Mouse (Mus musculus) G1E (cell line): ENCODE results near the gene Pdcd10. TPM values are rescaled to one million over a fixed set of nuclear protein-coding genes. Genes with fewer than 3 reads are reported as not detected.

Experiments used
- ATAC-seq: 2 replicates; pipeline ENCODE4 v1.8.0; 2016; ENCODE audit warnings: mild to moderate bottlenecking; ENCODE audit not compliant: insufficient number of reproducible peaks, poor library complexity, low FRiP score, severe bottlenecking; ENCODE audit errors: extremely low read depth
- DNase-seq: peaks from one replicate; pipeline ENCODE4 v3.0.0; 2012; ENCODE audit warnings: low spot score
- H3K27me3 ChIP-seq: 2 replicates; pipeline ENCODE4 v1.6.1; 2012; ENCODE audit warnings: mild to moderate bottlenecking, low read length, inconsistent platforms; ENCODE audit not compliant: insufficient read depth
- H3K36me3 ChIP-seq: replicated peaks from 2 replicates; pipeline ENCODE3; 2012; ENCODE audit warnings: mild to moderate bottlenecking, inconsistent platforms
- H3K4me1 ChIP-seq: 2 replicates; pipeline ENCODE4 v1.6.1; 2012; ENCODE audit warnings: low read depth, low read length, inconsistent platforms, mixed read lengths; ENCODE audit not compliant: insufficient read depth
- H3K4me3 ChIP-seq: 2 replicates; pipeline ENCODE4 v1.5.1; 2012; ENCODE audit warnings: low read depth, mild to moderate bottlenecking, inconsistent platforms, low read length, moderate library complexity, mixed read lengths
- H3K9me3 ChIP-seq: replicated peaks from 2 replicates; pipeline ENCODE4 v1.6.1; 2012; ENCODE audit warnings: inconsistent platforms
- CTCF ChIP-seq: IDR thresholded peaks from 2 replicates; pipeline ENCODE4 v1.5.1; 2012; ENCODE audit warnings: low read depth, low read length, inconsistent platforms, mixed read lengths
- GATA1 ChIP-seq: IDR thresholded peaks from 2 replicates; pipeline ENCODE4 v1.6.1; 2012; ENCODE audit warnings: borderline replicate concordance, low read length, inconsistent platforms, mixed read lengths
- GATA2 ChIP-seq: IDR thresholded peaks from 2 replicates; pipeline ENCODE4 v1.6.1; 2012; ENCODE audit warnings: low read depth, low read length, inconsistent platforms, borderline replicate concordance
- POLR2AphosphoS5 ChIP-seq: IDR thresholded peaks from 2 replicates; pipeline ENCODE4 v1.6.1; 2012; ENCODE audit warnings: low read depth, low read length, inconsistent platforms; ENCODE audit not compliant: insufficient replicate concordance
- TAL1 ChIP-seq: conservative IDR thresholded peaks from 2 replicates; pipeline ENCODE4 v1.6.1; 2012; ENCODE audit warnings: low read depth, low read length, inconsistent platforms, mixed read lengths
- polyA plus RNA-seq: library from polyadenylated mRNA; stranded (reverse); fragments of >175 nt; gene quantifications from 2 replicates; pipeline ENCODE4 v1.2.3, GENCODE M21; 2012
- total RNA-seq, 2 experiments: library from RNA; stranded (forward) in 1 of 2; stranded (reverse) in 1 of 2; fragments of 200-1000 nt in 1 of 2; fragments of >200 nt in 1 of 2; fragmentation: Nextera tagmentation in 1 of 2; gene quantifications; 2 replicates each; pipeline ENCODE4 v1.2.3; 2014 to 2017

Pdcd10 gene
- total and polyA plus RNA-seq, 3 experiments = 3.6 to 114 (median 29.2) TPM

- H3K36me3 ChIP-seq = peaks cover 30% of the 10 kb centered on the region
- TF ChIP-seq POLR2AphosphoS5 = no peak
- no peak for TF ChIP-seq TAL1
- TF ChIP-seq CTCF = no peak
- no peak for TF ChIP-seq GATA2
- TF ChIP-seq GATA1 = no peak
- no peak for ATAC-seq
Measured at GRCm38 (mm10) chr3:75531074-75531473, 25.6 kb downstream of the Pdcd10 start.

GRCm38 (mm10) chr3:75522527-75522926 lies 34.1 kb downstream of the Pdcd10 start:
- H3K36me3 ChIP-seq = peaks cover 58% of the 10 kb centered on the region
- H3K4me1 ChIP-seq = no peaks in the 10 kb centered on the region
- H3K4me3 ChIP-seq = no peak overlapping the region
- ATAC-seq = no peak
- no peaks in the 10 kb centered on the region for H3K27me3 ChIP-seq
- no peak for DNase-seq
- H3K9me3 ChIP-seq = no peaks in the 10 kb centered on the region
- TF ChIP-seq CTCF (no peak), POLR2AphosphoS5 (no peak), TAL1 (no peak), GATA1 (no peak), GATA2 (no peak)

More at GRCm38 (mm10) chr3:75531074-75531473, 25.6 kb downstream of the Pdcd10 start:
- DNase-seq = no peak
- Histone ChIP-seq H3K27me3 (no peaks in the 10 kb centered on the region), H3K4me1 (peaks cover 6% of the 10 kb centered on the region; the same call in 1 of the 2 replicates), H3K4me3 (no peak overlapping the region), H3K9me3 (no peaks in the 10 kb centered on the region)

DNA sequence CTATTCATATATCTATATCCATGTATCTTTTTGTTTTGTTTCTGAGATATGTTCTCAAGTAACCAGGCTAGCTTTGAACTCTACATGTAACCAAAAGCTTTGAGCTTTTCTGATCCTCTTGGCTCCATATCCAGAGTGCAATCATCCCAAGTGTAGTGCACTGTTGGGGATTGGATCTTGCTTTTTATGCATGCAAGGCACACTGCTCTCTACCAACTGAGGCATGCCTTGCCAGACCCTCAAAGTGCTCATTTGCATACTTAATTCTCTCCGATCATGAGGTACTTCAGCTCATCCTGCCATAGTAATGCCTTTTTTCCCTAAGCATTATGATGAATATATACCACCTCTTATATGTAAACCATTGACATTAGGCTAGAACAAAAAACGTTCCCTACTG lies 35.3 kb downstream of the Pdcd10 start:
- no peak for DNase-seq
- ATAC-seq = no peak
- no peak for TF ChIP-seq TAL1
- no peak for TF ChIP-seq GATA1
- no peak for TF ChIP-seq CTCF
- no peak for TF ChIP-seq GATA2
- TF ChIP-seq POLR2AphosphoS5 = no peak
- no peak overlapping the region for H3K4me3 ChIP-seq
- no peaks in the 10 kb centered on the region for H3K27me3 ChIP-seq
- H3K36me3 ChIP-seq = peaks cover 49% of the 10 kb centered on the region
- H3K9me3 ChIP-seq = no peaks in the 10 kb centered on the region
- H3K4me1 ChIP-seq = no peaks in the 10 kb centered on the region

DNA sequence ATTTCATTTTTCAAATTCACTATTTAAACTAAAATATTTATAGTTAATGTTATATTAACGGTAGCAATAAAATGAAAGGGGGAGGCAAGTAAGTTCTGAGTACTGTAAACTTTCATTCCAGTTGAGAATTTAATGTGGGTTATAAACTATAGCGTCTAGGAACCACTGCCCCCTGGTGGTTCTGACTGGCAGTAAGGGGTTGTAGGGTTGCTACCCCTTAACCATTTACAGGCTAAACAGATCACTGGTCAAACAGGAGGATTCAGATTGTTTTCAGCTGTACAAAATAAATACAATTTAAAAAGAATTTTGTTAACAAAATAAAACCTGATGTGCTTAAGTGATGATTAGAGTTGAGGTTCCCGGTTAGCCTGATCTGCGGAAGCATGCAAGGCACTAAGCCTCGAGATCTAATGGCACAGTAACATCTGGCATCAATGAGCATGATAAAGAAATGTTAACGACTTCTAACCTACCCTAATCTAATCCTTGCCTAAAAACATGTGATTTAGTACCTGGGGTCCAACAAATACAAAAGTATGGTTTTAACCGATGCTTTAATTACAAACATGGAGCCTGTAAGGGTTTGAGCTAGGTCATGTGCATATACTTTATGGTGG lies 38.9 kb downstream of the Pdcd10 start:
- no peak for TF ChIP-seq GATA2
- TF ChIP-seq POLR2AphosphoS5 = no peak
- TF ChIP-seq CTCF = 0 out of 2 replicates have a peak, but pooled peaks have one; percentile 43
- no peak for TF ChIP-seq TAL1
- no peaks in the 10 kb centered on the region for H3K27me3 ChIP-seq
- peaks cover 46% of the 10 kb centered on the region for H3K36me3 ChIP-seq
- H3K9me3 ChIP-seq = no peaks in the 10 kb centered on the region
- no peaks in the 10 kb centered on the region for H3K4me1 ChIP-seq
- H3K4me3 ChIP-seq = no peak overlapping the region
- ATAC-seq (peak; percentile 76), DNase-seq (no peak)

DNA sequence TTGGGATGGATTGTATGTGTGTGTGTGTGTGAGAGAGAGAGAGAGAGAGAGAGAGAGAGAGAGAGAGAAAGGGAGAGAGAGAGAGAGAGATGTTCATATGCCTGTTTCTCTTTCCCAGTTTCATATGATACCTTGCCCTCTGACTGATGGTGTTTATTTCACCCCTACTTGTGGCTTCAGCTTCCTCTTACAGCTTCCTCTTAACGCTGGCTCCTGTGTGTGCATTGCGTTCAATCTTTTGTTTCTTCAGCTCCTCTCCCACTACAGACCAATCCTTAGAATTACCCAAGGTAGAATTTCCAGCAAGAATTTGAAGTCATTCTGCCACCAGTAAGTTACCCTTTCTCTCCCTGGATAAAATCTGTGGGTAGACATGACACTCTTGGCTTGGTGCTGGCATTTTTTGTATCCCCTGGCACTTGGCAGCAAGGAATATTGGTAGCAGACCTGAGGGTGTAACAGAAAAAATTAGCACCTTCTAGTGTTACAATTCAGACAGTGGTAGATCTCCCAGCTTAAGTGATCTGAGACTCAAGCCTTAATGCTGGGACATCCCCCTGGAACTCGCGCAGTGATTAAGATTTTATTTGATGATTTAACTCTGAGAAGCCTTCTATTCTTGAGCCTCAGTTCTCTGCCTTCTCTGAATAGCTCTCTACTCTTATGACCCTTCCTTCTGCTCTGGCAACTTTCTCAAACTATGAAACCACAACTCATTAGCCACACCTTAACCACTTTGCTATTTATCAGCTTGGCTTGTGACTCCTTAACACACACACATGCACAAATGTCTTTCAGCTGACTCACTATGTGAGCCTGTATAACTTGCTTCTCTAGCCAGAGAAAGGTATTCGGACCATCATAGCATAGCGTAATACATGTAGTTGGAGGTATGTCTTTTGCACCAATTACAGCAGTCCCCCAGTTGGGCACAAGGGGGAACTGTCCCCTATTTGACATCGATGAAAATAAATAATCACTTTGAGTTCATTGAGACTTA lies 57.4 kb downstream of the Pdcd10 start:
- TF ChIP-seq CTCF (no peak), GATA1 (no peak), GATA2 (no peak), TAL1 (no peak), POLR2AphosphoS5 (no peak)
- Histone ChIP-seq H3K36me3 (no peaks in the 10 kb centered on the region), H3K9me3 (no peaks in the 10 kb centered on the region), H3K27me3 (no peaks in the 10 kb centered on the region), H3K4me3 (no peak overlapping the region), H3K4me1 (no peaks in the 10 kb centered on the region)
- DNase-seq (no peak), ATAC-seq (no peak)

DNA sequence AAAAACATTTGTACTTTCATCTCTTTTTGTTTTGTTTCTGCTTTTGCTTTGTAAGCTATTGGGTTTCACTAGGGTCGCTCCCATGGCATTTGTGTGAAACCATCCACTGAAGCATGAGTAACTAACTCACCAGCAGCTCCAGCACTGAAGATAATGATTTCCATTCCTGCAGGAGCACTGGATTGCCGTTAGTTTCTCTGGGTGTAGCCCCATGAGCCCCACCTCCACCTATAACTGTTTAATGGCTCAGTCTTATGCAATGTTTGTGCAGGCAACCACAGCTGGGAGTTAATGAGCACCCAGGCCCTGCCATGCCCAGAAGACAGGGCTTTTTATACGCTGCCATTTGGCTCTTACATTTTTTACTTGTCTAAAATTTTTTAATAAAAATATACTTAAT lies 63.7 kb downstream of the Pdcd10 start:
- H3K4me1 ChIP-seq = no peaks in the 10 kb centered on the region
- no peaks in the 10 kb centered on the region for H3K27me3 ChIP-seq
- no peak overlapping the region for H3K4me3 ChIP-seq
- DNase-seq = no peak
- no peak for TF ChIP-seq GATA1
- TF ChIP-seq POLR2AphosphoS5 = no peak
- TF ChIP-seq CTCF = no peak
- no peak for TF ChIP-seq GATA2
- no peak for TF ChIP-seq TAL1
- no peak for ATAC-seq
- no peaks in the 10 kb centered on the region for H3K36me3 ChIP-seq
- no peaks in the 10 kb centered on the region for H3K9me3 ChIP-seq
